Mouse (Mus musculus): ENCODE measurements at regions not wholly inside any gene's neighbourhood (a gene's known extent, or its start where the extent isn't known, plus 50 kb on each side); places are given as distances from the start of the nearest gene placed in this dataset.

GRCm38 (mm10) chrX:167149400-167149799 is 59.7 kb downstream of the Tmsb4x start:
- TF ChIP-seq POLR2A (IDR thresholded peaks at IDR 0.05; ENCODE audit: insufficient read depth, low read length) (no peak), CTCF (IDR thresholded peaks at IDR 0.05; ENCODE audit: low read depth, low read length) (no peak)
